Mouse (Mus musculus): ENCODE measurements around the gene Klhl22. TPM values are rescaled to one million over a fixed set of nuclear protein-coding genes. Genes with fewer than 3 reads are reported as not detected.

The Klhl22 gene
- polyA plus RNA-seq (2014; fragmentation: Nextera tagmentation; extraction: Ambion mirVana), result 47.5 and 49.3 TPM in 2 replicates

DNA sequence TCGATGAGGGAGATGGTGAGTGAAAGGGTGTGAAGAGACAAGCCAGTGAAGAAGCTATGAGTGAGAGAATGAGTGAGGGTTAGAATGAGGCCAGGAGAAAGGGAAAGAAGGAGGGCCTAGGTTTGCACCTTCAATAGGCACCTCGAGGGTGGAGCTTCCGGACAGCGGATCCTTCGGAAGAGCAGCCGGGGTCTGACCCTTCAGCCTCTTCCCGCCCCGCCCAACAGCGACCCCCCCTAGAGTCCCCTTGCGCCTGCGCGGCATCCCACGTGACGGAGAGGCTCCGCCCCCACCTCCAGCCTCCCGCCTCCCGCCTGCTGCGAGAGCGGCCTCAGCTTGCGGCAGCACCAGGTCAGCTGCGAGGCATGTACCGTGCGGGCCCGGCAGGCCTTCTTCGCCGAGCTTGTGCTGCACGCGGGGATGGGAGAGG lies at the start of gene Klhl22:
Gene Klhl22 (plus strand): TSS at position 275 of the 430 bp plus-strand sequence.
- H3K27me3 ChIP-seq (replicated peaks; ENCODE audit: control insufficient read depth, insufficient read depth, low read length), result no peaks in the 10 kb centered on the region
- ATAC-seq (replicated peaks; ENCODE audit: low FRiP score) (peak; percentile 85), DNase-seq (ENCODE audit: low spot score) (peak; percentile 91)
- under 1% methylated on average over 24 of the region's 28 CpGs for WGBS
- peaks cover 33% of the 10 kb centered on the region for H3K4me1 ChIP-seq (replicated peaks; ENCODE audit: control insufficient read depth, insufficient read depth, low read length)
- H3K27ac ChIP-seq (ENCODE audit: low read depth, low read length), result peak within 1 kb of the TSS; percentile 66
- no peaks in the 10 kb centered on the region for H3K9me3 ChIP-seq (ENCODE audit: control insufficient read depth, low read length)
- peak within 1 kb of the TSS; percentile 97 for H3K4me2 ChIP-seq
- H3K4me3 ChIP-seq (ENCODE audit: low read depth, low read length), result peak within 1 kb of the TSS; percentile 71
- peak within 1 kb of the TSS; percentile 82 for H3K9ac ChIP-seq (ENCODE audit: low read depth, low read length)
- no peaks in the 10 kb centered on the region for H3K36me3 ChIP-seq (ENCODE audit: control insufficient read depth, insufficient read depth, low read length)

- WGBS, result 83% methylated on average over 1 of the region's 1 CpGs
- no peaks in the 10 kb centered on the region for H3K27me3 ChIP-seq (replicated peaks; ENCODE audit: control insufficient read depth, insufficient read depth, low read length)
- H3K27ac ChIP-seq (ENCODE audit: low read depth, low read length), result no peak overlapping the region
These were observed 41.6 kb upstream of the Klhl22 start for GRCm38 (mm10) chr16:17717791-17718190.

GRCm38 (mm10) chr16:17721114-17721808 lies 38.2 kb upstream of the Klhl22 start:
- no peaks in the 10 kb centered on the region for H3K27me3 ChIP-seq (replicated peaks; ENCODE audit: control insufficient read depth, insufficient read depth, low read length)
- ATAC-seq (replicated peaks; ENCODE audit: low FRiP score) (no peak), DNase-seq (ENCODE audit: low spot score) (no peak)
- WGBS, result 62% methylated on average over 9 of the region's 9 CpGs
- no peaks in the 10 kb centered on the region for H3K36me3 ChIP-seq (ENCODE audit: control insufficient read depth, insufficient read depth, low read length)
- peaks cover 15% of the 10 kb centered on the region for H3K4me1 ChIP-seq (replicated peaks; ENCODE audit: control insufficient read depth, insufficient read depth, low read length)
- H3K4me2 ChIP-seq, result peak overlapping the region; percentile 95
- H3K9ac ChIP-seq (ENCODE audit: low read depth, low read length), result peak overlapping the region; percentile 62; the same call in 1 of the 2 replicates
- H3K4me3 ChIP-seq (ENCODE audit: low read depth, low read length), result peak overlapping the region; percentile 61
- H3K9me3 ChIP-seq (ENCODE audit: control insufficient read depth, low read length), result no peaks in the 10 kb centered on the region
- H3K27ac ChIP-seq (ENCODE audit: low read depth, low read length), result no peak overlapping the region

More at GRCm38 (mm10) chr16:17717791-17718190, 41.6 kb upstream of the Klhl22 start:
- DNase-seq (ENCODE audit: low spot score) (no peak), ATAC-seq (replicated peaks; ENCODE audit: low FRiP score) (no peak)
- Histone ChIP-seq H3K9ac (ENCODE audit: low read depth, low read length) (no peak overlapping the region), H3K36me3 (ENCODE audit: control insufficient read depth, insufficient read depth, low read length) (peaks cover 2% of the 10 kb centered on the region; the same call in 1 of the 2 replicates), H3K4me2 (no peak overlapping the region), H3K9me3 (ENCODE audit: control insufficient read depth, low read length) (no peaks in the 10 kb centered on the region), H3K4me3 (ENCODE audit: low read depth, low read length) (no peak overlapping the region), H3K4me1 (replicated peaks; ENCODE audit: control insufficient read depth, insufficient read depth, low read length) (peaks cover 15% of the 10 kb centered on the region)

- DNase-seq (ENCODE audit: low spot score), result no peak
- Histone ChIP-seq H3K4me1 (replicated peaks; ENCODE audit: control insufficient read depth, insufficient read depth, low read length) (peaks cover 19% of the 10 kb centered on the region), H3K4me3 (ENCODE audit: low read depth, low read length) (peak overlapping the region; percentile 61), H3K9me3 (ENCODE audit: control insufficient read depth, low read length) (no peaks in the 10 kb centered on the region), H3K9ac (ENCODE audit: low read depth, low read length) (peak overlapping the region; percentile 62), H3K4me2 (peak overlapping the region; percentile 95), H3K27ac (ENCODE audit: low read depth, low read length) (peak overlapping the region; percentile 49), H3K36me3 (ENCODE audit: control insufficient read depth, insufficient read depth, low read length) (no peaks in the 10 kb centered on the region), H3K27me3 (replicated peaks; ENCODE audit: control insufficient read depth, insufficient read depth, low read length) (no peaks in the 10 kb centered on the region)
- 4% methylated on average over 10 of the region's 10 CpGs for WGBS
- ATAC-seq (replicated peaks; ENCODE audit: low FRiP score), result no peak
These were observed 37.5 kb upstream of the Klhl22 start for GRCm38 (mm10) chr16:17721822-17722460.

GRCm38 (mm10) chr16:17722461-17723324 lies 36.7 kb upstream of the Klhl22 start:
- ATAC-seq (replicated peaks; ENCODE audit: low FRiP score), result peak; percentile 84
- 3% methylated on average over 43 of the region's 44 CpGs for WGBS

GRCm38 (mm10) chr16:17723325-17723626 lies 36.1 kb upstream of the Klhl22 start:
- no peak overlapping the region for H3K9ac ChIP-seq (ENCODE audit: low read depth, low read length)
- H3K36me3 ChIP-seq (ENCODE audit: control insufficient read depth, insufficient read depth, low read length), result no peaks in the 10 kb centered on the region
- 82% methylated on average over 1 of the region's 1 CpGs for WGBS
- DNase-seq (ENCODE audit: low spot score) (no peak), ATAC-seq (replicated peaks; ENCODE audit: low FRiP score) (no peak)
- H3K9me3 ChIP-seq (ENCODE audit: control insufficient read depth, low read length), result no peaks in the 10 kb centered on the region
- H3K27me3 ChIP-seq (replicated peaks; ENCODE audit: control insufficient read depth, insufficient read depth, low read length), result no peaks in the 10 kb centered on the region
- H3K4me3 ChIP-seq (ENCODE audit: low read depth, low read length), result 0 out of 2 replicates have a peak overlapping the region, but pooled peaks have one; percentile 61
- peaks cover 19% of the 10 kb centered on the region for H3K4me1 ChIP-seq (replicated peaks; ENCODE audit: control insufficient read depth, insufficient read depth, low read length)
- no peak overlapping the region for H3K27ac ChIP-seq (ENCODE audit: low read depth, low read length)
- peak overlapping the region; percentile 44; the same call in 1 of the 2 replicates for H3K4me2 ChIP-seq

More at GRCm38 (mm10) chr16:17722461-17723324, 36.7 kb upstream of the Klhl22 start:
- peaks cover 18% of the 10 kb centered on the region for H3K4me1 ChIP-seq (replicated peaks; ENCODE audit: control insufficient read depth, insufficient read depth, low read length)
- no peaks in the 10 kb centered on the region for H3K9me3 ChIP-seq (ENCODE audit: control insufficient read depth, low read length)
- peak overlapping the region; percentile 61 for H3K4me3 ChIP-seq (ENCODE audit: low read depth, low read length)
- H3K36me3 ChIP-seq (ENCODE audit: control insufficient read depth, insufficient read depth, low read length), result no peaks in the 10 kb centered on the region
- peak; percentile 87 for DNase-seq (ENCODE audit: low spot score)
- peak overlapping the region; percentile 62 for H3K9ac ChIP-seq (ENCODE audit: low read depth, low read length)
- peak overlapping the region; percentile 49 for H3K27ac ChIP-seq (ENCODE audit: low read depth, low read length)
- no peaks in the 10 kb centered on the region for H3K27me3 ChIP-seq (replicated peaks; ENCODE audit: control insufficient read depth, insufficient read depth, low read length)
- H3K4me2 ChIP-seq, result peak overlapping the region; percentile 95

DNA sequence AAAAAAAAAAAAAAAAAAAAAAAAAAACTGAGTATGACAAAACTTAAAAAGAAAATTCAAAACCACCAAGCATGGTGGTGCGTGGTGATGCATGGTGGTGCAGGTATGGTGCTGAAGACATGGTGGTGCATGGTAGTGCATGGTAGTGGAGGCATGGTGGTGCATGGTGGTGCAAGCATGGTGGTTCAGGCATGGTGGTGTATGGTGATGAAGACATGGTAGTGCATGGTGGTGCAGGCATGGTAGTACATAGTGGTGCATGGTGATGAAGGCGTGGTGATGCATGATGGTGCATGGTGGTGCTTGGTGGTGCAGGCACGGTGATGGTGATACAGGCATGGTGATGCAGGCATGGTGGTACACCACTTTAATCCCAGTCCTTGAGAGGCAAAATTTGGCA lies 35.0 kb upstream of the Klhl22 start:
- ATAC-seq (replicated peaks; ENCODE audit: low FRiP score) (no peak), DNase-seq (ENCODE audit: low spot score) (no peak)
- 93% methylated on average over 3 of the region's 3 CpGs for WGBS
- Histone ChIP-seq H3K27me3 (replicated peaks; ENCODE audit: control insufficient read depth, insufficient read depth, low read length) (no peaks in the 10 kb centered on the region), H3K4me2 (no peak overlapping the region), H3K9me3 (ENCODE audit: control insufficient read depth, low read length) (no peaks in the 10 kb centered on the region), H3K9ac (ENCODE audit: low read depth, low read length) (no peak overlapping the region), H3K36me3 (ENCODE audit: control insufficient read depth, insufficient read depth, low read length) (no peaks in the 10 kb centered on the region), H3K4me1 (replicated peaks; ENCODE audit: control insufficient read depth, insufficient read depth, low read length) (peaks cover 19% of the 10 kb centered on the region), H3K27ac (ENCODE audit: low read depth, low read length) (no peak overlapping the region), H3K4me3 (ENCODE audit: low read depth, low read length) (no peak overlapping the region)

DNA sequence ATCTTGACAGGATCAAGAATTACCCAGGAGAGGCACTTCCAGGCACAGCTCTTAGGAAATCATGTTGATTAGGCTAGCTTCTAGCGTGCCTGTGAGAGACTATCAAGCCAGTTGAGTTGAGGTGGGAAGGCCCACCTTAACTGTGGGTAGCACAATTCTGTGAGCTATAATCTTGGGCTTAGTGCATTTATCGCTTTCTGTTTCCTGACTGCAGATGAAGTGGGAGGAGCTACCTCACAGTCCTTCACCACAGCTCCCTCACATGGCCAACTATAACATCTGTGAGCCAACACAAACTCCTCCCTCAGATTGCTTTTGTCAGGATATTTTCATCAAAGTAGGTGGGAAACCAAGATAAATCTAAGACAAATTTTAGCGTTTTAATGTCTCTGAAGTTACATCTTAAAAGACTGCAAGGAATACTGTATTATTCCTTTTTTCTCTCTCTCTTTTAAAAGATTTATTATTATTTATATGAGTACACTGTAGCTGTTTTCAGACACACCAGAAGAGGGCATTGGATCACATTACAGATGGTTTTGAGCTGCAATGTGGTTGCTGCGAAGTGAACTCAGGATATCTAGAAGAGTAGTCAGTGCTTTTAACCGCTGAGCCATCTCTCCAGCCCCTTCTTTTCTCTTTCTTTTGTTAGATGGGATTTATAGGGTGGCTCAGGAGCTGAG lies 32.1 kb upstream of the Klhl22 start:
- no peak overlapping the region for H3K27ac ChIP-seq (ENCODE audit: low read depth, low read length)
- peaks cover 9% of the 10 kb centered on the region; the same call in 1 of the 2 replicates for H3K4me1 ChIP-seq (replicated peaks; ENCODE audit: control insufficient read depth, insufficient read depth, low read length)
- H3K36me3 ChIP-seq (ENCODE audit: control insufficient read depth, insufficient read depth, low read length), result no peaks in the 10 kb centered on the region
- H3K4me2 ChIP-seq, result peak overlapping the region; percentile 24; the same call in 1 of the 2 replicates
- WGBS, result 15% methylated on average over 5 of the region's 5 CpGs
- ATAC-seq (replicated peaks; ENCODE audit: low FRiP score) (peak; percentile 60), DNase-seq (ENCODE audit: low spot score) (peak; percentile 37)
- no peak overlapping the region for H3K4me3 ChIP-seq (ENCODE audit: low read depth, low read length)
- H3K9ac ChIP-seq (ENCODE audit: low read depth, low read length), result no peak overlapping the region; the same call in 1 of the 2 replicates
- 0 out of 2 replicates have a peak, but pooled peaks cover 2% of the 10 kb centered on the region for H3K27me3 ChIP-seq (replicated peaks; ENCODE audit: control insufficient read depth, insufficient read depth, low read length)
- no peaks in the 10 kb centered on the region for H3K9me3 ChIP-seq (ENCODE audit: control insufficient read depth, low read length)

Measured in liver, embryonic 11.5 days (tissue).